Mouse (Mus musculus) kidney, adult 2 months (tissue): ENCODE measurements around the gene Hmox2. TPM values are rescaled to one million over a fixed set of nuclear protein-coding genes. Genes with fewer than 3 reads are reported as not detected.

Source experiments
- DNase-seq: peaks from one replicate; pipeline ENCODE4 v3.0.0; 2021
- H3K27ac ChIP-seq: fragments of 200-500 bp; 2 replicates; pipeline ENCODE4 v1.5.1; 2012; ENCODE audit warnings: low read depth, low read length, control low read depth, inconsistent platforms; ENCODE audit not compliant: insufficient read depth
- H3K27me3 ChIP-seq: fragments of 200-500 bp; replicated peaks from 2 replicates; pipeline ENCODE4 v1.6.1; 2012; ENCODE audit warnings: mild to moderate bottlenecking, moderate library complexity, low read length, inconsistent platforms; ENCODE audit not compliant: control insufficient read depth, insufficient read depth
- H3K36me3 ChIP-seq: fragments of 200-500 bp; 2 replicates; pipeline ENCODE4 v1.6.1; 2012; ENCODE audit warnings: mild to moderate bottlenecking, moderate library complexity, low read length, inconsistent platforms; ENCODE audit not compliant: control insufficient read depth, insufficient read depth
- H3K4me1 ChIP-seq: fragments of 200-500 bp; 2 replicates; pipeline ENCODE4 v1.6.1; 2011; ENCODE audit warnings: low read length; ENCODE audit not compliant: control insufficient read depth, insufficient read depth
- H3K4me3 ChIP-seq: fragments of 200-500 bp; 2 replicates; pipeline ENCODE4 v1.5.1; 2011; ENCODE audit warnings: mild to moderate bottlenecking, low read depth, low read length, control low read depth; ENCODE audit not compliant: insufficient read depth
- CTCF ChIP-seq: fragments of 200-500 bp; conservative IDR thresholded peaks from 2 replicates; pipeline ENCODE4 v1.5.1; 2011; ENCODE audit warnings: low read depth, mild to moderate bottlenecking, control low read depth, low read length, moderate library complexity, mixed read lengths; ENCODE audit not compliant: insufficient read depth, insufficient read length
- POLR2A ChIP-seq: fragments of 200-500 bp; IDR thresholded peaks from one replicate; pipeline ENCODE4 v1.6.1; 2011; ENCODE audit warnings: low read depth, low read length, control low read depth
- WGBS: fragments of 180-500 bp; shearing (Covaris S2); methylation state at CpG from one replicate; pipeline ENCODE4 v1.1.7; 2018; 5-methylcytosine and 5-hydroxymethylcytosine counted together
- polyA plus RNA-seq: library from polyadenylated mRNA; depleted of rRNA; stranded (reverse); fragments of >200 nt; gene quantifications from 2 replicates; pipeline ENCODE4 v1.2.3, GENCODE M21; 2012

Hmox2 gene
- polyA plus RNA-seq, 1 experiment, result 70.7 TPM

DNA sequence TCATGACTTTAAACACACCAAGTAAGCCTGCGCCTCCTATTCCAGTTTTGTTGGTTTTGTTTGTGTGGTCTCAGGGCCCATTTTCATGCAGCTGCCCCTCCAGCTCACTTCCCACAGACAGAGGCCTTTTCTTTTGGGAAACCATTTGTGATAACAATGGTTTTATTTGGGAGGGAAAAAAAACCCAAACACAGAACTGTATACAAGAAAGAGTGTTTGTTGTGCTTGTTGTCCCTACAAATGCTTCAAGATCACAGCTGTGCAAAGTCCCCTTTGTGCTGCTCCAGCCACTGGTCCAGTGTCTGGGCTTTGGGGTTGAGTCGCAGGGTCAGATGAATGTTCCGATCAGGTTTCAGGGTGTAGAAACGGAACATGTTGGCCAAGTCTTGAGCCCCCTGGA, 15.0 kb upstream of the Hmox2 start:
- 94% methylated on average over 4 of the region's 4 CpGs for WGBS
- Histone ChIP-seq H3K4me3 (no peak overlapping the region), H3K27ac (no peak overlapping the region), H3K36me3 (peaks cover 3% of the 10 kb centered on the region; the same call in 1 of the 2 replicates), H3K4me1 (no peaks in the 10 kb centered on the region), H3K27me3 (no peaks in the 10 kb centered on the region)
- TF ChIP-seq CTCF, result no peak
- TF ChIP-seq POLR2A, result no peak
- DNase-seq, result no peak

DNA sequence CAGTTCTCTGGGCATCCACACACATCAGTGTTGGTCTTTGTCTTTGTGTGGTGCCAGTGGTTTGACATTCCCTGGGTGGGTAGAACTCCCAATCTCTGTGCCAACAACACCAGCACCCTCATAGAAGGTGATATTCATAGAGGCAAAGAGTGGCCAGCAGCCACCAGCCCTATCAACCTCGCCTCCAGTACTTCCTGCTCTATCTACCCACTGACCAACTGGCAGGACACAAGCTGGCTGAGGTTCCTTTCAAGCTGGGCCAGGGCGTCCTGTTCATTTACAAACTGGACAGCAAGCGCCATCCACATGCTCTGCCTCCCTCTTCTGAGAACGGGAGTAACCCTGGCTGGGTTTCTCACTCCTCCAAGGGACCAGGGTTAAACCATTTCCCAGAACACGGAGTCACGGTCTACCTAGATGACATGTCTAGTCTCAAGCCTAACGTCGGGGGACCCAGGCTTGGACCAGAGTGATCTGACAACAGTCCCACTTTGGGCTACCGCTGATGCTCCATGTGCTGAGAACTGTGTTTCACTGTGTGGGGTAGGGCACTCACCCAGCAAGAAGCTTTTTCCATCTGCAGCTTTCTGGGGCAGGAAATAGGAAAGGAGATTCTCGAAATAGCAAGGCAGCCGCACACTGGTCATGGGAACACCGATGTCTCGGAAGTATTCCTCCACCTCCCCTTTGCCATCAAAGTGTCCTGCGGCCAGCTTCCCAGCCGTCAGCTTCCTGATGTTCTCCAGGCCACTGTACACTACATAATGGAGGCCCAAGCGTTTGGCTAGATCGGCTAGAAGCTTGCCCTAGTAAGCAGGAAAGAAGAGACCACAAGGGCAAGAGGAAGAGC, 12.1 kb upstream of the Hmox2 start:
- no peaks in the 10 kb centered on the region for H3K4me1 ChIP-seq
- DNase-seq, result no peak
- H3K4me3 ChIP-seq, result no peak overlapping the region
- H3K27me3 ChIP-seq, result no peaks in the 10 kb centered on the region
- WGBS, result 87% methylated on average over 17 of the region's 17 CpGs
- no peak overlapping the region for H3K27ac ChIP-seq
- no peaks in the 10 kb centered on the region for H3K36me3 ChIP-seq
- TF ChIP-seq POLR2A (no peak), CTCF (no peak)

DNA sequence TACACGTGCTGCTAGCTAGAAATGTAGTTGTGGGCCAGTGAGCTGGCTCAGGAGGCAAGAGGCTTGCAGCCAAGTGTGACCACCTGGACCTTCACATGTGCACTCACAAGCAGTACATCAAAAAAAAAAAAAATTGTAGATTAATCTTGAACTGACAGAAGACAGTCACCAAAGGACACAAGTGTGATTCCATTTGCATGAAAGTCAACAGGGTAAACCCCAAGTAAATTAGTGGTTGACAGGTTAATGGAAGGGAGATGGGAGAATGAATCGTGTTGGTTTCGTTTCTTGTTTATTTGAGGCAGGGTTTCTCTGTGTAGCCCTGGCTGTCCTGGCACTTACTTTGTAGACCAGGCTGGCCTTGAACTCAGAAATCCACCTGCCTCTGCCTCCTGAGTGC, 8.3 kb upstream of the Hmox2 start:
- TF ChIP-seq POLR2A (no peak), CTCF (no peak)
- no peaks in the 10 kb centered on the region; the same call in 1 of the 2 replicates for H3K4me1 ChIP-seq
- no peak for DNase-seq
- H3K36me3 ChIP-seq, result no peaks in the 10 kb centered on the region
- H3K27me3 ChIP-seq, result no peaks in the 10 kb centered on the region
- no peak overlapping the region for H3K4me3 ChIP-seq
- H3K27ac ChIP-seq, result no peak overlapping the region
- 50% methylated on average over 3 of the region's 3 CpGs for WGBS

DNA sequence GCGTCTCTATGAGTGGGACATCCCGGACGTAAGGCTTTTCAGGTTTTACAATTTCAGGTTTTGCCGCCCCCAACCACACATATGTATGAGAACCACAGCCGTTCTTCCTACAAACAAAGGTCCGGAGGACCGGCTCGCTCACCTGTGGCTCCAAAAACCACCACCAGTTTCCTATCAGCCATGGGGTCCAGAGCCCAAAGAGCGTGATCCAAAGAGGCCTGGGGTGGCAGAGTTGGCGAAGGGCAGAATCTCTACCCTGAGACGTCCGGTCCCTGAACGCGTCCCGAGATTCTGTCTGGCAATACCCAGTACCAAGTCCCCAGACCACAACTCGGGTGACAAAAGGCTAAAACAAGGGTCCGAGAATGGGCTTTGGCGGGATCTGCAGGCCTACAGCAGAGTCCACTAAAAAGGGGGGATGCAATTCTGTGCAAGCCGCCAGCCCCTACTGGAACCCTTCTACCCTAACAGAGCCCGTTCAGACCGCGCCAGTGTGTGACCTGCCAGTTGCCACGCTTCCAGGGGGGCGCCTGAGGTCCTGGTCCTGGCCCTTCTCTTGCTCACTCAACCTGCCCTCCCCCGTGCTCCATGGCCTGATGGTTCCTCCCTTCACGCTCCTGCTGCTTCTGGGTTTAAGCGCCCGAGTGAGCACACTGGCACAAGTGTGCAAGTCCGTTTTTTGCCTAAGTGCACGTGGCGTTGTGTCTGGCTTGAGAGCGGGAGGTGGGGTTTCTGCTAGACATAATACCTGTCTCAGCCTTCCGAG, 7.2 kb upstream of the Hmox2 start, which contains the start of gene Nmral1:
TSS of gene Nmral1 (minus strand) at position 604 of the 766 bp plus-strand sequence.
- Histone ChIP-seq H3K27ac (no peak within 1 kb of the TSS), H3K4me1 (no peaks in the 10 kb centered on the region; the same call in 1 of the 2 replicates), H3K4me3 (peak within 1 kb of the TSS; percentile 66), H3K27me3 (no peaks in the 10 kb centered on the region), H3K36me3 (no peaks in the 10 kb centered on the region)
- no peak for TF ChIP-seq POLR2A
- TF ChIP-seq CTCF, result no peak
- peak; percentile 80 for DNase-seq
- 7% methylated on average over 33 of the region's 33 CpGs for WGBS

GRCm38 (mm10) chr16:4722128-4722914, 3.8 kb upstream of the Hmox2 start:
- Histone ChIP-seq H3K27ac (no peak overlapping the region), H3K4me1 (no peaks in the 10 kb centered on the region; the same call in 1 of the 2 replicates), H3K27me3 (no peaks in the 10 kb centered on the region), H3K4me3 (no peak overlapping the region), H3K36me3 (no peaks in the 10 kb centered on the region)
- no peak for DNase-seq
- TF ChIP-seq POLR2A, result no peak
- 66% methylated on average over 7 of the region's 7 CpGs for WGBS

- DNase-seq, result no peak
- WGBS, result 70% methylated on average over 3 of the region's 3 CpGs
- H3K4me1 ChIP-seq, result no peaks in the 10 kb centered on the region; the same call in 1 of the 2 replicates
- no peak overlapping the region for H3K27ac ChIP-seq
- H3K27me3 ChIP-seq, result no peaks in the 10 kb centered on the region
- H3K4me3 ChIP-seq, result no peak overlapping the region
- H3K36me3 ChIP-seq, result no peaks in the 10 kb centered on the region
- no peak for TF ChIP-seq CTCF
- no peak for TF ChIP-seq POLR2A
These were observed 3.3 kb upstream of the Hmox2 start for GRCm38 (mm10) chr16:4722915-4723209.

- Histone ChIP-seq H3K4me3 (no peak overlapping the region), H3K4me1 (no peaks in the 10 kb centered on the region), H3K36me3 (no peaks in the 10 kb centered on the region), H3K27me3 (no peaks in the 10 kb centered on the region), H3K27ac (no peak overlapping the region)
- peak; percentile 63 for DNase-seq
- no peak for TF ChIP-seq CTCF
- TF ChIP-seq POLR2A, result no peak
- 52% methylated on average over 4 of the region's 4 CpGs for WGBS
These were observed 895 bp upstream of the Hmox2 start for GRCm38 (mm10) chr16:4725266-4725665.
